Mouse (Mus musculus) layer of hippocampus, adult 2 months (tissue): ENCODE results near the gene Arhgdia. TPM values are rescaled to one million over a fixed set of nuclear protein-coding genes. Genes with fewer than 3 reads are reported as not detected.
"Not testable (repeated sequence)": the region's sequence is repeated elsewhere in the genome, so short reads cannot be mapped to it uniquely, and the experiment has no call there.

ENCODE experiments used
- DNase-seq, 2 experiments: peaks; one replicate each; pipeline ENCODE4 v3.0.0; 2022; ENCODE audit warnings: low spot score in 2 of 2
- H3K27ac ChIP-seq: fragments of 200-600 bp; 2 replicates; pipeline ENCODE4 v1.8.1; 2022
- H3K4me3 ChIP-seq: fragments of 200-600 bp; 2 replicates; pipeline ENCODE4 v1.8.1; 2022; ENCODE audit warnings: mild to moderate bottlenecking
- CTCF ChIP-seq: fragments of 200-600 bp; conservative IDR thresholded peaks from 2 replicates; pipeline ENCODE4 v1.8.1; 2022; ENCODE audit warnings: antibody characterized with exemption, mild to moderate bottlenecking, moderate library complexity
- total RNA-seq, 2 experiments: library from RNA; stranded (reverse); gene quantifications; 2 replicates each; pipeline ENCODE4 v1.2.3; 2021

The Arhgdia gene
- total RNA-seq, 2 experiments from 2014 or later = 270 to 277 TPM

DNA sequence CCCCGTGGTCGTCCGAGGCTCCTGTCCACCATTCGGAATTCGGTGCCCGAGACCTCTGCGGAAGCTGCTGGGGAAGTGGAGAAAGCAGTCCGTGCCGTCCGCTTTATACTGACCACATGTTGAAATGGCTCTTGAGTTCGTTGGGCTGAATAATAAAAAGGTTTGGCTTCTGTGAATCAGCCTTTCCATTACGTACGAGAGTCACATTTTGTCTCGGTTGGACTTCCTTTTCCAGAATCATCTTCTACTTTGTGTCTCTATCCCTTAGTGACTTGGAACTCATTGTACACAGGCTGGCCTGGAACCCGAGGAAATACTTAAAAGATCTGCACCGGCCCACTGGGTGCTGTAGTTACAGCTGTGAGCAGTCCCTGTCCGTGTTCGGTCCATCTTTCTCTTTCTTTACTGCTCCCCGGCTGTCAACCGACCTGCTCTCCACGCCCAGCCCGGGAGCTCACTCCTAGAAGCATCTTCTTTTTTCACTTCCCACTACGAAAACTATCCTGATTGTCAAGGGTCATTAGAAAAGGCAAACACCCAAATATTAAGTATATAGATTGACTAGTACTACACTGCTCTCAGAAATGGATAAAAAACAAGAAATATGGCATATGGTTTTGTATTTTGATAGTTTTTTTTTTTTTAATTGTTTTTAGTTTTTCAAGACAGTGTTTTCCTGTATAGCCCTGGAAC, 7.7 kb downstream of the Arhgdia start:
- no peak for DNase-seq
- H3K27ac ChIP-seq = peak overlapping the region; percentile 85
- TF ChIP-seq CTCF = no peak
- peak overlapping the region; percentile 97 for H3K4me3 ChIP-seq

DNA sequence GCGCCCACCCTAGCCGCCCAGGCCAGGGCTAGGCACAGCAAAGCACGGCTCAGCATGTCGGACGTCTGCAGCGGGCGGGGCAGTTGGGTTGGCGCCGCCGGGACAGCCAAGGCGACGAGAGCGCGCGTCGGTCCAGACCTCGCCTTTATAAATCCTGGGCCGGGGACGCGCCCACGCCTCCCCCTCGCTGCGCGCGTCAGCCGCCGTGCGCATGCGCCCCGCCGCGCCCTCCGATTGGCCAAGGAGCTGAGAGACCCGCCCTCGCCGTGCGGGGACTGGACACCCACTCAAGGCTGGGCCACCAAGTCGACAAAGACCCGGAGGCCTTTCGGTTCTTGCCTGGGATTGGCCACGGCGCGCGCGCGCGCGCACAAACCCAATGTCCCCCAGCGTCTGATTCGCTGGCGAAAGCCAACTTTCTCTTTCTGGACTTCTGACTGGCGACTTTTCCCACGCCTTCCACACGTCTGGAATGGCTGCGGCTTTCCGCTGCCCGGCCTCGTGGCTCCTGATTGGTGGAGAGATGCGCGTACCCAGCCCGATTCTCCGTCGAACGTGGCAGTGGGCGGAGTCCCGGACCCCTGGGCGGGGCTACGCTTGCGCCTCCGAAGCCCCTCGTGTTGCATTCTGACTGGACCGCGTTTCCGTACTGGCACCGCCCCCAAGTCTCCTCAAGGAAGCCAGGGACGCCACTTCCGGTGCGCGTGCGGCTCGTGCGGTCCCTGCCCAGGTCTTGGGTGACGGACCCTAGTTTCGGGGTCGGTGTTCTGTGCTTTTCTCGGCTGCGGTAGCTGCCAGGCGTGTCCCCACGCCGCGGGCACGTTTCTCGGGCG, 8.5 kb downstream of the Arhgdia start, which contains the start of gene P4hb:
TSS of gene P4hb (minus strand) at position 502 of the 833 bp plus-strand sequence.
- no peak for TF ChIP-seq CTCF
- DNase-seq = peak; percentile 99 to 100
- Histone ChIP-seq H3K4me3 (peak within 1 kb of the TSS; percentile 97), H3K27ac (peak within 1 kb of the TSS; percentile 93)

DNA sequence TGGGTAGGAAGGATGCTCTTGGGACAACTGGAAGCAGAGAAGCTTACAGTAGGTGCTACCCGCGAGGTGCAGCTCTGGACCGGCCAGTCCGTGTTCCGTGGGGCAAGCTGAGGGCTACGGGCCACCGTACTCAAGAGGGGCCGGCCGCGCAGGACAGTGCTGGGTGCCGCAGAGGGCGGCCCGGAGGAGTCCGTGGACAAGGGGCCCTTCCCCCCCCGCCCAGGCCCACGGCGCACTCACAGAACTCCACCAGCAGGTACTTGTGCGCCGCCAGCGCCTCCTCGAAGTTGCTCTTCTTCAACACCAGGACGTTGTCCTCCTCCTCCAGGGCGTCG, 9.0 kb downstream of the Arhgdia start:
- no peak for DNase-seq
- TF ChIP-seq CTCF = no peak; the same call in 1 of the 2 replicates
- H3K27ac ChIP-seq = peak overlapping the region; percentile 93
- peak overlapping the region; percentile 97 for H3K4me3 ChIP-seq

DNA sequence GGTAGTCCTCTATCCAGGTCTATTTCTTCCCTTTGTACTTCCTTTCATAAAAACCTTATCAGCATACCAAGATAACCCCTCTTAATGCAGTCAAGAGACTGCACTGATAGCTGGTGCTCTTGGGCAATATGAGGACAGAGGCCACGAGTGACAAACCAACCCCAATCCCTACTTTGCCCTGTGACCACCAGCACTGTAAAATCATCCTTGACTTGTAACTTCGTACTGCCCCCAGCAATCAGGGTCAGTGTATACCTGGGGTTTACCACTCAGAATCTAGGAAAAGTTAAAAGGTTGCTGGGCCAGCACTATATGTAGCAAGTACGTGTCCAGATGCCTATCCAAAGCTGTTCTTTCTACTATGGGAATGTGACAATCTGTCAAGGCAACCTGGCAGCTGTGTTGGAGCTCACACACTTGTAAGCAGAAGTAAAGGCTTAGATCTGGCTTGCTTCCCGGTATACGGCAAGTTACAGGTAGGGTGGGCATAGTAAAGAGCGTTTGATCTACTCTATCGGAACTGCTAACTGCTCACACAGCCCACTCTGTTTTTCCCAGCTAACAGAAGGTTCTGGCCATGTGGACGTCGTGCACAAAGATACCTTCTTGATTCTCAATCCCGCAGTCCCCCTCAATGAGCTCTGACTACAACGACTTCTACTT, 9.5 kb downstream of the Arhgdia start:
- DNase-seq = no peak
- no peak for TF ChIP-seq CTCF
- Histone ChIP-seq H3K4me3 (peak overlapping the region; percentile 97), H3K27ac (peak overlapping the region; percentile 93)

DNA sequence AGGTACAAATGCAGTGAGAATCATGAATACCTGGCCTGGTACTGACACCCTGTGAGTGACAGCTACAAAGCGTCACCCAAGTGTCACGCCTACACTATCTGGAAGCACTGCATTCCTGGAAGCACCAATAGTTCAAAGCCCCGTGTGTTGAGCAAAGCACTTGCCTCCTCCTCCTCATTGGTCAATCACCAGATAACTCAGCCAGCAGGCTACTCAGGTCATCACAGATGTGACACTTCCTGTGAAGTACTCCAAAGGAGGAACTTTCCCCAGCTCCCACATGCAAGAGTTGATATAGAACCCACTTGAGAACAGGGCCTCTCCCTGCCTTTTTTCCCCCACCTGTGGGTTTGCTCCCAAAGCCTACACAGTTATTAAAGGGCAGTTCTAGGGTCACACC, 10.3 kb downstream of the Arhgdia start:
- TF ChIP-seq CTCF = no peak
- H3K4me3 ChIP-seq = no peak overlapping the region
- no peak overlapping the region for H3K27ac ChIP-seq
- no peak for DNase-seq

DNA sequence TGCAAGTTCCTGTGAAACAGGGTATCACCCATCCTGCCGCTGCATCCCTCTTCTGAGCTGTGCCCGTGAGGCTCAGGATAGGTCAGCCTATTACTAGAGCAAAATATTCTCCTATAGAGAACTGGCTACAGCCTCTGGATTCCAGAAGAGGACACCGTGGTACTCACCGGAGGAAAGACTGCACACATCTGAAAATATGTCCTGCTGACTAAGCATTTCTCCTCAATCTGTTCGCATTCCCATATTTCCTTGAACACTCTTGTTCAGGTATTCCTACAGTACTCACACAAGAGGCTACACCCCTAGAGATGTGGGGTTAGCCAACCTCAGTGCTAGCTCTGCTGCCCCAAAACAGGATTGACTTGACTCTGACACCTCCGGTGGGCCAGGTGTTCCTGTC, 13.1 kb downstream of the Arhgdia start:
- H3K4me3 ChIP-seq = no peak overlapping the region
- no peak for TF ChIP-seq CTCF
- H3K27ac ChIP-seq = no peak overlapping the region
- DNase-seq = no peak

DNA sequence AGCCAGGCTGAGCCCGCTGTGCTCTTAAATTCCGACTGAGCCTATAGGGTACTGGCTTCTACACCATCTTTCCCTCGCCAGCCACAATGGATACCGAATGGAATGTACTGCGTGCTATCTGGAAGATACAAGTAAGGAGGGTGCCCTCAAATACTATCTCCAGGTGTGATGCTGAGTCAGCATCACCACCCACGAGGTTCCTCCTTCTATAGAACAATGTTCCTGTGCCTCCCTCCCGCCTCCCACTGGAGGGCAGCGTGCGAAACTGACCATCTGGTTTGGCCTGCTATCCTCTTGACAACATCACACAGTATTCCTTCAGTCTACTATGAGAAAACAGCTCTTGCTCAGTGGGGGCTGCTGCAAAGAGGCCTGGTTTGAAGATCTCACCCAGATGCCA, 16.3 kb downstream of the Arhgdia start:
- TF ChIP-seq CTCF = no peak
- no peak for DNase-seq

DNA sequence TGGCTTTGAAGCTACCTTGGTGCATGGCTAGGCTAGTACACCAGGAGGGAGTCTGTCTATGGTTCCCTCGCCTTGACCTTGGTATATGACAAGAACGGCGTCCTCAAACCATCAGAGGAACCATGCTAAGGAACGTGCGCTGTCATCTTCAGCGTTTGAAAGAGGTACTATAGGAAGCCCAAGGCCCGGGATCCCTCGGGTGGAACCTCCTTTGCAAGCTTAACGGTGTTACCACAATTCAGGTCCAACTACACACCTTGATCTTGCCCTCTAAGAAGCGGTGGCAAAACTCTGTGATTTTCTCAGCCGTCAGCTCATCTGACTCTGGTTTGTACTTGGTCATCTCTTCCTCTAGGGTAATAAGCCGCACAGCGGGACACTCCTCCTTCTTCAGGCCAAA, 18.5 kb downstream of the Arhgdia start:
- Histone ChIP-seq H3K27ac (no peak overlapping the region), H3K4me3 (no peak overlapping the region)
- no peak for TF ChIP-seq CTCF
- DNase-seq = no peak

More for the DNA sequence above, 16.3 kb downstream of the Arhgdia start:
- no peak overlapping the region for H3K27ac ChIP-seq
- H3K4me3 ChIP-seq = no peak overlapping the region

DNA sequence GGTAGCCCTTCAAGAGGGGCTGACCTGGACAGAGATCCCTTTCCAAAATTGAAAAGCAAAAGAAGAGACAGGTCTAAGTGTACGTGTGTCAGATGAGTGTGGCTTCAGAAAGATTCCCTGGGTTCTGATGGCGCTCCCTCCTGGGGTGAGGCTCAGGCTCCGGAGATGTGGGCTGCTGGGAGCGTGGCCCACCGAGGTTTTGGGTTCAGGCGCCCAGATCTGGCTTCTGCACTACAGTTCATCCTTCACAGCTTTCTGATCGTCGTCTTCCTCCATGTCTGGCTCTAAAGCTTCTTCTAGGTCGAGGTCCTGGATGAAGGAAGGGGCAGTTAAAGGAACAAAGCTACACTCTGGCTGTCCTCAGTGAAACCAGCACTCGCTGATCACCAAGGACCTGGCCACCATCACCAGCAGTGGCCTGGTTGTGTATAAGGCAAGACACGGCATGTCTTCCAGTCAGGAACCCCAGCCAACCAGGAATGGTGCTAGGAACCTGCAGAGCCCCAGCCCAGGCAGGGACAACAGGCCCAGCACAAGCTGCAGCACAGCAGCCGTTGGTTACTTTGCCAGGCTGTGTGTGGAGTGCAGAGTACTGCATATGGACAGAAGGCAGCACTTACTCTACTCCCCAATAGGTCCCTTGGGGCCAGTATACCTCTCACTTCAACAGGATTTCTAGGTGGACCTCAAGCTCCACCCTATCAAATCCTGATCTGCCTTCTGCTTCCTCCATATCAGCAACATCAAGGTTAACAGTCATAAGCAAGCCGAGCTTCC, 20.3 kb downstream of the Arhgdia start:
- Histone ChIP-seq H3K4me3 (no peak overlapping the region), H3K27ac (no peak overlapping the region)
- no peak for TF ChIP-seq CTCF
- DNase-seq = no peak

DNA sequence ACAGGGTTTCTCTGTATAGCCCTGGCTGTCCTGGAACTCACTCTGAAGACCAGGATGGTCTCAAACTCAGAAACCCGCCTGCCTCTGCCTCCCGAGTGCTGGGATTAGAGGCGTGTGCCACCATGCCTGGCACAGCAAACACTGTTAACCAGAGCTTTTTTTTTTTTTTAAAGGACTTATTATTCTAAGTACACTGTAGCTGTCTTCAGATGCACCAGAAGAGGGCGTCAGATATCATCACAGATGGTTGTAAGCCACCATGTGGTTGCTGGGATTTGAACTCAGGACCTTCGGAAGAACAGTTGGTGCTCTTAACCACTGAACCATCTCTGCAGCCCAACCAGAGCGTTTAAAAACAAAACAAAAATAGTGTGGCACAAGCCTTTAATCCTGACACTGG, 22.6 kb downstream of the Arhgdia start:
- TF ChIP-seq CTCF = peak; percentile 16; the same call in 1 of the 2 replicates

DNA sequence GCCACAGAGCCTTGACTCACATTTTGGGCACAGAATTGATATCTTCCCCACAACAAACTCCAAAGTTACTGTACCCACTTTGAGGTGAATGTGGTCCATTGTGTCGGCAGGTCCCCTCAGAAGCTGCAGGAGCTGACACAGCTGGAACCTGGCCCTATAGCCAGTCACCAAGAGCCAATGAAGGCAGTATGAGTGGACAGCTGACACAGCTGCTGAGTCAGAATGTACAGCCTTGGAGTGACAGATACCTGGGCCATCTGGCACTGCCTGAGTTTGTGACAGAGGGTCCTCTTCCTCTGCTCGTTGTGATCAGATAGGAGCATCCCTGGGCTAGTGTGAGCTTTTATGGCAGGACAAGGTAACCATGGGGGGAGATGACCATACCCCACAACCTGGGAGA, 26.2 kb downstream of the Arhgdia start:
- Histone ChIP-seq H3K27ac (peak overlapping the region; percentile 23; the same call in 1 of the 2 replicates), H3K4me3 (no peak overlapping the region)
- DNase-seq = no peak
- no peak for TF ChIP-seq CTCF

More for the DNA sequence above, 22.6 kb downstream of the Arhgdia start:
- DNase-seq, H3K4me3 ChIP-seq, H3K27ac ChIP-seq: not testable (repeated sequence)

DNA sequence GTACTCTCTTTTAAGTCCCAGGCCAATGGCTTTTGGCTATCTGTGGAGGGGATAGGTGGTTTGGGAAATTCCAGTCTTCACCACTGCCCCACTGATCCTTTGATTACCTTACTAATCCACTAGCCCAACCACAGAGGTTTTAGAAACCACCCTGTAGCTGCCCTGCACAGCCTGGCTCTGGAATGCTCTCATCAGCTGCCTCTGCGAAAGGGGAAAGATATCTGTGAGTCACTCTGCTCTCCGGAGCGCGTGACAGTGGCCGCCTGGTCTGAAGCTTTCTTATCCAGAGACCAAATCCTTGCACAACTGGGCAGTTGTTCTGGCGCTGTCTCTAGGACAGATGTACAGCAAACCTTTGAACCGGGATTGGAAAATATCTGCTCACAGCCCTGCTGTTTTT, 26.6 kb downstream of the Arhgdia start:
- DNase-seq = no peak
- TF ChIP-seq CTCF = no peak
- H3K27ac ChIP-seq = peak overlapping the region; percentile 23; the same call in 1 of the 2 replicates
- no peak overlapping the region for H3K4me3 ChIP-seq
